Mouse (Mus musculus): ENCODE data around the gene Mtrf1. TPM values are rescaled to one million over a fixed set of nuclear protein-coding genes. Genes with fewer than 3 reads are reported as not detected.
A peak's percentile ranks its signal among the peaks of the same experiment; 100 is the strongest.
"Not testable (repeated sequence)": the region's sequence is repeated elsewhere in the genome, so short reads cannot be mapped to it uniquely, and the experiment has no call there.

Mtrf1 gene
- polyA plus RNA-seq, 2 experiments: 2.7 to 4.1 TPM

GRCm38 (mm10) chr14:79409278-79409830, 11.8 kb downstream of the Mtrf1 start:
- H3K4me3 ChIP-seq (ENCODE audit: insufficient read depth in 1 of 2, low read depth in 2 of 2, low read length in 2 of 2): no peak overlapping the region
- 73% methylated on average over 6 of the region's 6 CpGs for WGBS (ENCODE audit: insufficient replicate concordance)
- no peak for ATAC-seq (ENCODE audit: insufficient read depth)
- H3K36me3 ChIP-seq (replicated peaks; ENCODE audit: control insufficient read depth, insufficient read depth, low read depth): no peaks in the 10 kb centered on the region
- TF ChIP-seq EP300 (IDR thresholded peaks at IDR 0.05; ENCODE audit: low read depth) (no peak), CTCF (IDR thresholded peaks at IDR 0.05; ENCODE audit: low read depth) (no peak)
- no peak overlapping the region for H3K27ac ChIP-seq
- H3K9ac ChIP-seq (replicated peaks): no peak overlapping the region
- no peak overlapping the region for H3K4me2 ChIP-seq (ENCODE audit: low read depth)
- DNase-seq (ENCODE audit: low read depth in 3 of 3, low spot score in 3 of 3): no peak
- H3K27me3 ChIP-seq (ENCODE audit: control insufficient read depth, insufficient read depth, low read length): no peaks in the 10 kb centered on the region
- 0 out of 4 replicates have a peak, but pooled peaks cover 0 to 2% of the 10 kb centered on the region in 2 experiments for H3K4me1 ChIP-seq (replicated peaks; ENCODE audit: control insufficient read depth in 2 of 2, insufficient read depth in 2 of 2, low read length in 1 of 2)
- no peaks in the 10 kb centered on the region for H3K9me3 ChIP-seq (ENCODE audit: control insufficient read depth, low read length)

GRCm38 (mm10) chr14:79410662-79411061, 13.1 kb downstream of the Mtrf1 start:
- 65% methylated on average over 2 of the region's 2 CpGs for WGBS (ENCODE audit: insufficient replicate concordance)
- no peak for DNase-seq (ENCODE audit: low read depth in 3 of 3, low spot score in 3 of 3)
- no peak for ATAC-seq (ENCODE audit: insufficient read depth)
- Histone ChIP-seq H3K27ac (no peak overlapping the region), H3K4me1 (replicated peaks; ENCODE audit: control insufficient read depth in 2 of 2, insufficient read depth in 2 of 2, low read length in 1 of 2) (0 out of 4 replicates have a peak, but pooled peaks cover 0 to 2% of the 10 kb centered on the region in 2 experiments), H3K9ac (replicated peaks) (no peak overlapping the region), H3K27me3 (ENCODE audit: control insufficient read depth, insufficient read depth, low read length) (no peaks in the 10 kb centered on the region), H3K36me3 (replicated peaks; ENCODE audit: control insufficient read depth, insufficient read depth, low read depth) (no peaks in the 10 kb centered on the region), H3K4me2 (ENCODE audit: low read depth) (no peak overlapping the region), H3K4me3 (ENCODE audit: insufficient read depth in 1 of 2, low read depth in 2 of 2, low read length in 2 of 2) (no peak overlapping the region), H3K9me3 (ENCODE audit: control insufficient read depth, low read length) (no peaks in the 10 kb centered on the region)
- no peak for TF ChIP-seq EP300 (IDR thresholded peaks at IDR 0.05; ENCODE audit: low read depth)
- no peak for TF ChIP-seq CTCF (IDR thresholded peaks at IDR 0.05; ENCODE audit: low read depth)

GRCm38 (mm10) chr14:79413121-79413520, 15.5 kb downstream of the Mtrf1 start:
- WGBS (ENCODE audit: insufficient replicate concordance): 78% methylated on average over 6 of the region's 6 CpGs
- Histone ChIP-seq H3K9me3 (ENCODE audit: control insufficient read depth, low read length) (no peaks in the 10 kb centered on the region), H3K27ac (no peak overlapping the region), H3K4me2 (ENCODE audit: low read depth) (no peak overlapping the region), H3K36me3 (replicated peaks; ENCODE audit: control insufficient read depth, insufficient read depth, low read depth) (no peaks in the 10 kb centered on the region), H3K4me1 (replicated peaks; ENCODE audit: control insufficient read depth in 2 of 2, insufficient read depth in 2 of 2, low read length in 1 of 2) (0 out of 4 replicates have a peak, but pooled peaks cover 0 to 2% of the 10 kb centered on the region in 2 experiments), H3K27me3 (ENCODE audit: control insufficient read depth, insufficient read depth, low read length) (no peaks in the 10 kb centered on the region), H3K9ac (replicated peaks) (no peak overlapping the region), H3K4me3 (ENCODE audit: insufficient read depth in 1 of 2, low read depth in 2 of 2, low read length in 2 of 2) (no peak overlapping the region)
- DNase-seq (ENCODE audit: low read depth in 3 of 3, low spot score in 3 of 3) (no peak), ATAC-seq (ENCODE audit: insufficient read depth) (no peak)
- TF ChIP-seq EP300 (IDR thresholded peaks at IDR 0.05; ENCODE audit: low read depth) (no peak), CTCF (IDR thresholded peaks at IDR 0.05; ENCODE audit: low read depth) (no peak)

- Histone ChIP-seq H3K4me2 (ENCODE audit: low read depth) (no peak overlapping the region), H3K36me3 (replicated peaks; ENCODE audit: control insufficient read depth, insufficient read depth, low read depth) (no peaks in the 10 kb centered on the region), H3K4me1 (replicated peaks; ENCODE audit: control insufficient read depth in 2 of 2, insufficient read depth in 2 of 2, low read length in 1 of 2) (no peaks in the 10 kb centered on the region), H3K4me3 (ENCODE audit: insufficient read depth in 1 of 2, low read depth in 2 of 2, low read length in 2 of 2) (no peak overlapping the region), H3K9me3 (ENCODE audit: control insufficient read depth, low read length) (no peaks in the 10 kb centered on the region), H3K9ac (replicated peaks) (no peak overlapping the region), H3K27ac (no peak overlapping the region), H3K27me3 (ENCODE audit: control insufficient read depth, insufficient read depth, low read length) (no peaks in the 10 kb centered on the region)
- DNase-seq (ENCODE audit: low read depth in 3 of 3, low spot score in 3 of 3) (no peak), ATAC-seq (ENCODE audit: insufficient read depth) (no peak)
- TF ChIP-seq EP300 (IDR thresholded peaks at IDR 0.05; ENCODE audit: low read depth): no peak
- WGBS (ENCODE audit: insufficient replicate concordance): 78% methylated on average over 20 of the region's 20 CpGs
Observed at GRCm38 (mm10) chr14:79420083-79420685, 22.6 kb downstream of the Mtrf1 start.

GRCm38 (mm10) chr14:79425979-79426729, 28.6 kb downstream of the Mtrf1 start, which contains the start of gene Kbtbd7:
TSS of gene Kbtbd7 (plus strand) at chr14:79426511.
- TF ChIP-seq CTCF (IDR thresholded peaks at IDR 0.05; ENCODE audit: low read depth): no peak
- peak; percentile 17; the same call in 1 of the 2 replicates for TF ChIP-seq EP300 (IDR thresholded peaks at IDR 0.05; ENCODE audit: low read depth)
- H3K4me3 ChIP-seq (ENCODE audit: insufficient read depth in 1 of 2, low read depth in 2 of 2, low read length in 2 of 2): peak within 1 kb of the TSS; percentile 58 to 59
- H3K9ac ChIP-seq (replicated peaks): peak within 1 kb of the TSS; percentile 66
- H3K4me2 ChIP-seq (ENCODE audit: low read depth): peak within 1 kb of the TSS; percentile 55
- H3K27me3 ChIP-seq (ENCODE audit: control insufficient read depth, insufficient read depth, low read length): no peaks in the 10 kb centered on the region
- H3K36me3 ChIP-seq (replicated peaks; ENCODE audit: control insufficient read depth, insufficient read depth, low read depth): no peaks in the 10 kb centered on the region; the same call in 1 of the 2 replicates
- DNase-seq (ENCODE audit: low read depth in 3 of 3, low spot score in 3 of 3): peak; percentile 92 to 95 (median 94)
- 0% methylated on average over 42 of the region's 44 CpGs for WGBS (ENCODE audit: insufficient replicate concordance)
- peak; percentile 99 for ATAC-seq (ENCODE audit: insufficient read depth)
- H3K27ac ChIP-seq: peak within 1 kb of the TSS; percentile 91
- peaks cover 0 to 6% of the 10 kb centered on the region in 2 experiments; a peak in 1 of 4 replicates for H3K4me1 ChIP-seq (replicated peaks; ENCODE audit: control insufficient read depth in 2 of 2, insufficient read depth in 2 of 2, low read length in 1 of 2)
- no peaks in the 10 kb centered on the region for H3K9me3 ChIP-seq (ENCODE audit: control insufficient read depth, low read length)

- peak overlapping the region; percentile 66 for H3K9ac ChIP-seq (replicated peaks)
- H3K9me3 ChIP-seq (ENCODE audit: control insufficient read depth, low read length); H3K27me3 ChIP-seq (ENCODE audit: control insufficient read depth, insufficient read depth, low read length); H3K4me1 ChIP-seq (replicated peaks; ENCODE audit: control insufficient read depth in 2 of 2, insufficient read depth in 2 of 2, low read length in 1 of 2); DNase-seq (ENCODE audit: low read depth in 3 of 3, low spot score in 3 of 3); H3K36me3 ChIP-seq (replicated peaks; ENCODE audit: control insufficient read depth, insufficient read depth, low read depth): not testable (repeated sequence)
- H3K4me3 ChIP-seq (ENCODE audit: insufficient read depth in 1 of 2, low read depth in 2 of 2, low read length in 2 of 2): peak overlapping the region; percentile 58 to 59; a peak in 3 of 4 replicates
- ATAC-seq (ENCODE audit: insufficient read depth): peak; percentile 51
- peak overlapping the region; percentile 91 for H3K27ac ChIP-seq
- 77% methylated on average over 6 of the region's 59 CpGs for WGBS (ENCODE audit: insufficient replicate concordance)
- H3K4me2 ChIP-seq (ENCODE audit: low read depth): peak overlapping the region; percentile 55
Observed at GRCm38 (mm10) chr14:79426730-79427365, 29.3 kb downstream of the Mtrf1 start.

Measured in liver, embryonic 14.5 days (tissue).